ENCODE assay signal across 12 mouse cellular contexts in the genomic region with DNA sequence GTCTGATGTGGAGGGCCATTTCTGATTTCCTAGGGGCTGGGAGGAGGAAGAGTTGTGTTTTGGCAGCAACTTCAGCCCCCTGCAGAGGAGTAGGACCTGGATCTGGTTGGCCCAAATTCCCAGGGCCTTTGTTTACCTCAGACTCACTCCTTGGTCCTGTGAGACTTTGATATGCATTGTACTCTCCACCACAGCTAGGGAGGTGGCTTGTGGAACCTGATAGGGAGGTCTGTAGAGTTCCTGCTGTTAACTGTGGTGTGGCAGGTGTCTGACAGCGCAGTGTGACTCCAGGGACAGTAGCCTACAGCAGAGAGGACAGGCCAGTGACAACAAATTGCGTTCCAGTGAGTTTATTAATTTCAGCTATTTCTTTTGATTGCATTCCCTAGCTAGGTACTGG. TPM values are rescaled to one million over a fixed set of nuclear protein-coding genes. Genes with fewer than 3 reads are reported as not detected.
A peak's percentile ranks its signal among the peaks of the same experiment; 100 is the strongest.
DNase-seq lines count a peak whose midpoint lies in the region; ATAC-seq and TF ChIP-seq lines count a peak whose summit lies in the region.
"Had no signal": no experiment of that assay in that cellular context is flagged by ENCODE, and none has a peak within 500 bp of the region (broad histone marks: within the 10 kb centered on the region; RNA-seq: fewer than 3 reads in every experiment).

No protein-coding gene starts in this region.

- no peaks in the 10 kb centered on the region for H3K9me3 ChIP-seq in heart, embryonic 10.5 days
- no peaks in the 10 kb centered on the region for H3K9me3 ChIP-seq in neural tube, embryonic 11.5 days (ENCODE audit: control insufficient read depth, low read length)
- no peaks in the 10 kb centered on the region for H3K9me3 ChIP-seq in liver, embryonic 11.5 days (ENCODE audit: control insufficient read depth, low read length)
- no peaks in the 10 kb centered on the region for H3K9me3 ChIP-seq in stomach, postnatal 0 days (ENCODE audit: control insufficient read depth, low read length)
- H3K9me3 ChIP-seq: heart, embryonic 15.5 days had no signal

- H3K27me3 ChIP-seq in heart, embryonic 10.5 days (ENCODE audit: insufficient read depth, poor library complexity, severe bottlenecking): no peaks in the 10 kb centered on the region
- no peaks in the 10 kb centered on the region for H3K27me3 ChIP-seq in neural tube, embryonic 11.5 days (ENCODE audit: control insufficient read depth, insufficient read depth, low read length)
- H3K27me3 ChIP-seq in liver, embryonic 11.5 days (replicated peaks; ENCODE audit: control insufficient read depth, insufficient read depth, low read length): no peaks in the 10 kb centered on the region
- no peaks in the 10 kb centered on the region for H3K27me3 ChIP-seq in stomach, postnatal 0 days (ENCODE audit: control insufficient read depth, insufficient read depth, low read length)
- H3K27me3 ChIP-seq: heart, embryonic 15.5 days had no signal

- peak; percentile 83 for DNase-seq in heart, embryonic 10.5 days (ENCODE audit: low spot score)
- DNase-seq in heart, postnatal 36 days: no peak
- DNase-seq in neural tube, embryonic 11.5 days (ENCODE audit: low spot score): no peak
- DNase-seq in neural tube, embryonic 10.5 days (ENCODE audit: extremely low spot score, low spot score): no peak
- no peak for DNase-seq in liver, embryonic 11.5 days (ENCODE audit: low spot score)
- DNase-seq in stomach, postnatal 0 days (ENCODE audit: low spot score): peak; percentile 28
- DNase-seq in layer of hippocampus, postnatal 25 days (ENCODE audit: extremely low spot score in 1 of 2, low spot score in 1 of 2): no peak
- no peak for DNase-seq in ovary, postnatal 10 days (ENCODE audit: low spot score)
- DNase-seq: B cell, adult 2 months; kidney, adult 18-20 months; lung, postnatal 36 days had no signal

- peak overlapping the region; percentile 18; the same call in 1 of the 2 replicates for H3K27ac ChIP-seq in heart, embryonic 10.5 days
- no peak overlapping the region for H3K27ac ChIP-seq in neural tube, embryonic 11.5 days (ENCODE audit: low read depth, low read length)
- H3K27ac ChIP-seq in liver, embryonic 11.5 days (ENCODE audit: low read depth, low read length): peak overlapping the region; percentile 52
- no peak overlapping the region for H3K27ac ChIP-seq in stomach, postnatal 0 days (replicated peaks)
- H3K27ac ChIP-seq: heart, embryonic 15.5 days had no signal

- intact Hi-C loops in heart, postnatal 36 days (cut with DNase I): no loop called here

- H3K4me3 ChIP-seq in heart, embryonic 10.5 days: peak overlapping the region; percentile 92; the same call in 1 of the 2 replicates
- H3K4me3 ChIP-seq in neural tube, embryonic 11.5 days (ENCODE audit: low read depth, low read length): no peak overlapping the region
- H3K4me3 ChIP-seq in liver, embryonic 11.5 days (ENCODE audit: low read depth, low read length): peak overlapping the region; percentile 88
- H3K4me3 ChIP-seq in stomach, postnatal 0 days (ENCODE audit: low read depth, low read length): no peak overlapping the region
- H3K4me3 ChIP-seq: heart, embryonic 15.5 days had no signal

- no peak for TF ChIP-seq CTCF in stomach, postnatal 0 days (IDR thresholded peaks at IDR 0.05; ENCODE audit: low read depth)

- no peak for TF ChIP-seq EP300 in stomach, postnatal 0 days (optimal IDR thresholded peaks at IDR 0.05)

- H3K9ac ChIP-seq in neural tube, embryonic 11.5 days (ENCODE audit: low read length): no peak overlapping the region
- no peak overlapping the region; the same call in none of the 2 replicates for H3K9ac ChIP-seq in liver, embryonic 11.5 days (ENCODE audit: low read depth, low read length)
- H3K9ac ChIP-seq in stomach, postnatal 0 days (ENCODE audit: low read length): no peak overlapping the region
- H3K9ac ChIP-seq: heart, embryonic 15.5 days had no signal

- H3K4me1 ChIP-seq in heart, embryonic 10.5 days: peaks cover 40% of the 10 kb centered on the region
- H3K4me1 ChIP-seq in neural tube, embryonic 11.5 days (ENCODE audit: control insufficient read depth, insufficient read depth, low read length): peaks cover 15% of the 10 kb centered on the region
- H3K4me1 ChIP-seq in liver, embryonic 11.5 days (replicated peaks; ENCODE audit: control insufficient read depth, insufficient read depth, low read length): peaks cover 25% of the 10 kb centered on the region
- peaks cover 11% of the 10 kb centered on the region for H3K4me1 ChIP-seq in stomach, postnatal 0 days (replicated peaks; ENCODE audit: control insufficient read depth, insufficient read depth)

- H3K4me2 ChIP-seq in neural tube, embryonic 11.5 days (ENCODE audit: low read depth): peak overlapping the region; percentile 12; the same call in 1 of the 2 replicates
- H3K4me2 ChIP-seq in liver, embryonic 11.5 days: peak overlapping the region; percentile 77
- no peak overlapping the region for H3K4me2 ChIP-seq in stomach, postnatal 0 days (replicated peaks; ENCODE audit: low read depth)
- H3K4me2 ChIP-seq: heart, embryonic 15.5 days had no signal

- ATAC-seq in neural tube, embryonic 11.5 days (ENCODE audit: insufficient read depth, low FRiP score, low TSS enrichment): no peak
- ATAC-seq in liver, embryonic 11.5 days (replicated peaks; ENCODE audit: low FRiP score): peak; percentile 81
- ATAC-seq in stomach, postnatal 0 days (ENCODE audit: low FRiP score, low TSS enrichment): no peak

- 36% methylated on average over 2 of the region's 2 CpGs for WGBS in heart, embryonic 10.5 days
- 26% methylated on average over 2 of the region's 2 CpGs for WGBS in neural tube, embryonic 11.5 days
- WGBS in liver, embryonic 11.5 days: 33% methylated on average over 2 of the region's 2 CpGs
- WGBS in stomach, postnatal 0 days: 65% methylated on average over 2 of the region's 2 CpGs

- H3K36me3 ChIP-seq in heart, embryonic 10.5 days: peaks cover 4% of the 10 kb centered on the region
- no peaks in the 10 kb centered on the region; the same call in 1 of the 2 replicates for H3K36me3 ChIP-seq in neural tube, embryonic 11.5 days (ENCODE audit: control insufficient read depth, insufficient read depth, low read length)
- no peaks in the 10 kb centered on the region for H3K36me3 ChIP-seq in liver, embryonic 11.5 days (ENCODE audit: control insufficient read depth, insufficient read depth, low read length)
- H3K36me3 ChIP-seq in stomach, postnatal 0 days (ENCODE audit: control insufficient read depth, insufficient read depth, low read length): no peaks in the 10 kb centered on the region

RNA-seq across cellular contexts. Expression of a gene that starts 2.9 kb away (rescaled TPM):
- 5.0 and 6.2 TPM in 2 replicates for polyA plus RNA-seq in heart, embryonic 10.5 days (2016; fragmentation: Nextera tagmentation; extraction: Ambion mirVana)
- 10 to 100 TPM; 17.1 to 17.9 TPM for total RNA-seq in heart, postnatal 36 days (2021)
- polyA plus RNA-seq in neural tube, embryonic 11.5 days (2014; fragmentation: Nextera tagmentation; extraction: Ambion mirVana): 7.6 and 7.8 TPM in 2 replicates
- 9.2 and 9.4 TPM in 2 replicates for polyA plus RNA-seq in liver, embryonic 11.5 days (2014; fragmentation: Nextera tagmentation; extraction: Ambion mirVana)
- polyA plus RNA-seq in stomach, postnatal 0 days (2015; fragmentation: Nextera tagmentation; extraction: Ambion mirVana): 1.3 and 1.4 TPM in 2 replicates
- 10 to 100 TPM; 16.3 to 16.5 TPM for total RNA-seq in layer of hippocampus, postnatal 25 days (2021)

RNA-seq across cellular contexts. Expression of a gene that starts 21.2 kb away (rescaled TPM):
- polyA plus RNA-seq in heart, embryonic 10.5 days (2016; fragmentation: Nextera tagmentation; extraction: Ambion mirVana): 266 and 331 TPM in 2 replicates
- total RNA-seq in heart, postnatal 36 days (2021): 10 to 100 TPM; 56.8 to 57.4 TPM
- polyA plus RNA-seq in neural tube, embryonic 11.5 days (2014; fragmentation: Nextera tagmentation; extraction: Ambion mirVana): 350 and 368 TPM in 2 replicates
- polyA plus RNA-seq in liver, embryonic 11.5 days (2014; fragmentation: Nextera tagmentation; extraction: Ambion mirVana): 305 and 315 TPM in 2 replicates
- polyA plus RNA-seq in stomach, postnatal 0 days (2015; fragmentation: Nextera tagmentation; extraction: Ambion mirVana): 163 and 179 TPM in 2 replicates
- 10 to 100 TPM; 61.5 TPM for total RNA-seq in layer of hippocampus, postnatal 25 days (2021)

RNA-seq across cellular contexts. Expression of a gene that starts 38.7 kb away (rescaled TPM):
- polyA plus RNA-seq in heart, embryonic 10.5 days (2016; fragmentation: Nextera tagmentation; extraction: Ambion mirVana): 11.9 and 17.2 TPM in 2 replicates
- total RNA-seq in heart, postnatal 36 days (2021): 100 to 1,000 TPM; 135 to 140 TPM
- 12.6 and 14.1 TPM in 2 replicates for polyA plus RNA-seq in neural tube, embryonic 11.5 days (2014; fragmentation: Nextera tagmentation; extraction: Ambion mirVana)
- polyA plus RNA-seq in liver, embryonic 11.5 days (2014; fragmentation: Nextera tagmentation; extraction: Ambion mirVana): 19.2 and 22.7 TPM in 2 replicates
- 23.3 and 25.4 TPM in 2 replicates for polyA plus RNA-seq in stomach, postnatal 0 days (2015; fragmentation: Nextera tagmentation; extraction: Ambion mirVana)
- 100 to 1,000 TPM; 173 to 183 TPM for total RNA-seq in layer of hippocampus, postnatal 25 days (2021)

RNA-seq across cellular contexts. Expression of a gene that starts 50.0 kb away (rescaled TPM):
- 9.2 and 10.4 TPM in 2 replicates for polyA plus RNA-seq in heart, embryonic 10.5 days (2016; fragmentation: Nextera tagmentation; extraction: Ambion mirVana)
- 10 to 100 TPM; 54.3 to 54.6 TPM for total RNA-seq in heart, postnatal 36 days (2021)
- polyA plus RNA-seq in neural tube, embryonic 11.5 days (2014; fragmentation: Nextera tagmentation; extraction: Ambion mirVana): 43.1 and 46.9 TPM in 2 replicates
- polyA plus RNA-seq in liver, embryonic 11.5 days (2014; fragmentation: Nextera tagmentation; extraction: Ambion mirVana): 8.3 and 8.9 TPM in 2 replicates
- polyA plus RNA-seq in stomach, postnatal 0 days (2015; fragmentation: Nextera tagmentation; extraction: Ambion mirVana): 7.8 and 8.3 TPM in 2 replicates
- 10 to 100 TPM; 34.5 to 42.9 TPM for total RNA-seq in layer of hippocampus, postnatal 25 days (2021)

RNA-seq across cellular contexts. Expression of a gene that starts 50.5 kb away (rescaled TPM):
- polyA plus RNA-seq in heart, embryonic 10.5 days (2016; fragmentation: Nextera tagmentation; extraction: Ambion mirVana): 52.5 and 64.0 TPM in 2 replicates
- total RNA-seq in heart, postnatal 36 days (2021): 10 to 100 TPM; 22.6 to 23.7 TPM
- polyA plus RNA-seq in neural tube, embryonic 11.5 days (2014; fragmentation: Nextera tagmentation; extraction: Ambion mirVana): 76.1 and 83.6 TPM in 2 replicates
- polyA plus RNA-seq in liver, embryonic 11.5 days (2014; fragmentation: Nextera tagmentation; extraction: Ambion mirVana): 61.0 and 70.0 TPM in 2 replicates
- 33.4 and 34.0 TPM in 2 replicates for polyA plus RNA-seq in stomach, postnatal 0 days (2015; fragmentation: Nextera tagmentation; extraction: Ambion mirVana)
- total RNA-seq in layer of hippocampus, postnatal 25 days (2021): 10 to 100 TPM; 34.8 to 39.3 TPM

Comparison
In these comparisons a context has a peak if more than half of its experiments do, and no peak if none do; other contexts are left out.
1. DNase-seq: peak in heart, embryonic 10.5 days (single experiment) and stomach, postnatal 0 days (single experiment); none in heart, postnatal 36 days (0 of 2), neural tube, embryonic 11.5 days (single experiment), neural tube, embryonic 10.5 days (single experiment), liver, embryonic 11.5 days (single experiment), layer of hippocampus, postnatal 25 days (0 of 2) and ovary, postnatal 10 days (single experiment).
2. H3K27ac ChIP-seq: peak in heart, embryonic 10.5 days (single experiment) and liver, embryonic 11.5 days (single experiment); none in neural tube, embryonic 11.5 days (single experiment) and stomach, postnatal 0 days (single experiment).
3. H3K4me3 ChIP-seq: peak in heart, embryonic 10.5 days (single experiment) and liver, embryonic 11.5 days (single experiment); none in neural tube, embryonic 11.5 days (single experiment) and stomach, postnatal 0 days (single experiment).